Comparison of ENCODE assay signal across 25 mouse cellular contexts in the genomic region with DNA sequence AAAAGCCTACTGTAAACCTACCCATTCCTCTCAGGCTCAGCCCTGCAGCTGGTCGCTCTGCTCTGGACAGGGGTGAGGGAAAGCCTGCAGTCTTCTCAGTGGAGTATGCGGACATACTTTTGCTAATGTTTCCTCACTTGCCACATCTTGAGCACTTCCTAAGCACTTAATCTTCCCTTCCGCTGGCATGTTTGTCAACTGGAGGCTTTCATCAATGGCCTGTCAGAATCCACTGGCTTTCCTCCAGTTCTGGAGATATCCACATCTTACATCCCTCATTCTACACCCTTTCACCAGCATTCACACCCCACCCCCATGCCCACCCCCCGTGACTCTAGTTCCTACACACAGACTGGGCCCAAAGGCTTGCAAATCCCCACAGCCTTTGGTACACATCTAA.
"Had no signal": no experiment of that assay in that cellular context is flagged by ENCODE, and none has a peak within 500 bp of the region (broad histone marks: within the 10 kb centered on the region; RNA-seq: fewer than 3 reads in every experiment).

No protein-coding gene starts in this region.

- H3K9ac ChIP-seq: kidney, embryonic 15.5 days; limb, embryonic 12.5 days; limb, embryonic 15.5 days; liver, embryonic 14.5 days; liver, postnatal 0 days; midbrain, embryonic 13.5 days; neural tube, embryonic 15.5 days had no signal

- H3K9me3 ChIP-seq: kidney, embryonic 15.5 days; limb, embryonic 12.5 days; limb, embryonic 15.5 days; megakaryocyte, embryonic 14.5 days; midbrain, embryonic 10.5 days; midbrain, embryonic 13.5 days; neural tube, embryonic 15.5 days had no signal

- DNase-seq: kidney, adult 18-20 months; kidney, postnatal 10 days; layer of hippocampus, postnatal 36 days; liver, postnatal 0 days; right cerebral cortex, adult 18-20 months; right cerebral cortex, postnatal 14 days; right cerebral cortex, postnatal 4 days; thymus, adult 2 months; thymus, postnatal 14 days; thymus, postnatal 4 days had no signal

- H3K4me3 ChIP-seq: kidney, embryonic 15.5 days; left cerebral cortex, adult 2 months; limb, embryonic 12.5 days; limb, embryonic 15.5 days; megakaryocyte, embryonic 14.5 days; midbrain, embryonic 10.5 days; midbrain, embryonic 13.5 days; myocyte; neural tube, embryonic 15.5 days had no signal

- H3K4me2 ChIP-seq: kidney, embryonic 15.5 days; limb, embryonic 12.5 days; limb, embryonic 15.5 days; liver, embryonic 11.5 days; midbrain, embryonic 13.5 days; neural tube, embryonic 15.5 days had no signal

- H3K27ac ChIP-seq: kidney, embryonic 15.5 days; left cerebral cortex, adult 2 months; limb, embryonic 12.5 days; limb, embryonic 15.5 days; liver, embryonic 14.5 days; midbrain, embryonic 10.5 days; midbrain, embryonic 13.5 days; neural tube, embryonic 15.5 days; stomach, postnatal 0 days had no signal

- H3K4me1 ChIP-seq: limb, embryonic 15.5 days had no signal

- H3K27me3 ChIP-seq: kidney, embryonic 15.5 days; limb, embryonic 15.5 days; midbrain, embryonic 13.5 days; neural tube, embryonic 15.5 days had no signal

- H3K36me3 ChIP-seq: kidney, embryonic 15.5 days; limb, embryonic 12.5 days; limb, embryonic 15.5 days; midbrain, embryonic 10.5 days; neural tube, embryonic 15.5 days had no signal

- ATAC-seq: inflammation-experienced regulatory T-cells, adult 6 months; intestine, embryonic 16.5 days; liver, postnatal 0 days; midbrain, embryonic 13.5 days; midbrain, embryonic 16.5 days had no signal
